ENCODE assay signal across 8 mouse cellular contexts in genomic region chr16:5050251-5051110, GRCm38 (mm10). TPM values are rescaled to one million over a fixed set of nuclear protein-coding genes. Genes with fewer than 3 reads are reported as not detected.
DNase-seq lines count a peak whose midpoint lies in the region; ATAC-seq and TF ChIP-seq lines count a peak whose summit lies in the region.

No protein-coding gene starts in this region.

- TF ChIP-seq POLR2A in cortical plate, adult 2 months (IDR thresholded peaks at IDR 0.05; ENCODE audit: extremely low read depth, insufficient read depth, low read length) = no peak
- TF ChIP-seq POLR2A in limb, embryonic 14.5 days (IDR thresholded peaks at IDR 0.05; ENCODE audit: borderline replicate concordance, extremely low read depth, insufficient read depth, insufficient read length) = no peak

- H3K9ac ChIP-seq in intestine, embryonic 16.5 days (ENCODE audit: low read depth, low read length) = peak overlapping the region; percentile 94
- peak overlapping the region; percentile 88 for H3K9ac ChIP-seq in limb, embryonic 14.5 days (ENCODE audit: low read depth, low read length, severe bottlenecking)
- peak overlapping the region; percentile 91 for H3K9ac ChIP-seq in midbrain, embryonic 15.5 days

- no peaks in the 10 kb centered on the region for H3K9me3 ChIP-seq in intestine, embryonic 16.5 days (ENCODE audit: control insufficient read depth, low read length)
- H3K9me3 ChIP-seq in limb, embryonic 14.5 days (ENCODE audit: control insufficient read depth, low read length) = no peaks in the 10 kb centered on the region
- H3K9me3 ChIP-seq in midbrain, embryonic 15.5 days = no peaks in the 10 kb centered on the region

- under 1% methylated on average over 78 of the region's 78 CpGs for WGBS in intestine, embryonic 16.5 days
- WGBS in limb, embryonic 14.5 days = under 1% methylated on average over 65 of the region's 78 CpGs
- WGBS in midbrain, embryonic 15.5 days = under 1% methylated on average over 77 of the region's 78 CpGs

- ATAC-seq in intestine, embryonic 16.5 days = peak; percentile 86
- peak; percentile 58 for ATAC-seq in limb, embryonic 14.5 days (ENCODE audit: low FRiP score, low read depth)
- ATAC-seq in midbrain, embryonic 15.5 days (replicated peaks) = peak; percentile 84

- H3K4me2 ChIP-seq in intestine, embryonic 16.5 days (ENCODE audit: low read depth, low read length) = peak overlapping the region; percentile 80
- peak overlapping the region; percentile 84 for H3K4me2 ChIP-seq in limb, embryonic 14.5 days (replicated peaks; ENCODE audit: low read depth, low read length, severe bottlenecking)
- peak overlapping the region; percentile 90 for H3K4me2 ChIP-seq in midbrain, embryonic 15.5 days

- no peak for TF ChIP-seq CTCF in cortical plate, adult 2 months (IDR thresholded peaks at IDR 0.05; ENCODE audit: extremely low read depth, insufficient read depth, low read length)

- H3K36me3 ChIP-seq in intestine, embryonic 16.5 days (ENCODE audit: control insufficient read depth, insufficient read depth, low read length) = peaks cover 3% of the 10 kb centered on the region; the same call in 1 of the 2 replicates
- peaks cover 41% of the 10 kb centered on the region for H3K36me3 ChIP-seq in limb, embryonic 14.5 days (ENCODE audit: control insufficient read depth, insufficient read depth, low read length)
- peaks cover 19% of the 10 kb centered on the region for H3K36me3 ChIP-seq in midbrain, embryonic 15.5 days (replicated peaks)

- H3K4me3 ChIP-seq in cortical plate, adult 2 months (ENCODE audit: insufficient read depth, low read length) = peak overlapping the region; percentile 69
- H3K4me3 ChIP-seq in intestine, embryonic 16.5 days (ENCODE audit: low read length) = peak overlapping the region; percentile 97
- peak overlapping the region; percentile 99 for H3K4me3 ChIP-seq in limb, embryonic 14.5 days (replicated peaks; ENCODE audit: low read length)
- peak overlapping the region; percentile 94 for H3K4me3 ChIP-seq in midbrain, embryonic 15.5 days

- H3K27me3 ChIP-seq in intestine, embryonic 16.5 days (replicated peaks; ENCODE audit: control insufficient read depth, insufficient read depth, low read length) = no peaks in the 10 kb centered on the region
- H3K27me3 ChIP-seq in limb, embryonic 14.5 days (ENCODE audit: control insufficient read depth, insufficient read depth, low read length) = no peaks in the 10 kb centered on the region
- no peaks in the 10 kb centered on the region for H3K27me3 ChIP-seq in midbrain, embryonic 15.5 days (replicated peaks)

- H3K4me1 ChIP-seq in cortical plate, adult 2 months (ENCODE audit: control insufficient read depth, insufficient read depth, low read length) = peaks cover 4% of the 10 kb centered on the region; the same call in 1 of the 2 replicates
- peaks cover 11% of the 10 kb centered on the region for H3K4me1 ChIP-seq in intestine, embryonic 16.5 days (ENCODE audit: control insufficient read depth, insufficient read depth, low read length)
- H3K4me1 ChIP-seq in limb, embryonic 14.5 days (ENCODE audit: control insufficient read depth, insufficient read depth, low read length) = peaks cover 17% of the 10 kb centered on the region
- peaks cover 41% of the 10 kb centered on the region for H3K4me1 ChIP-seq in midbrain, embryonic 15.5 days

- H3K27ac ChIP-seq in cortical plate, adult 2 months (ENCODE audit: insufficient read depth, low read length) = peak overlapping the region; percentile 95
- peak overlapping the region; percentile 99 for H3K27ac ChIP-seq in intestine, embryonic 16.5 days (ENCODE audit: low read length)
- peak overlapping the region; percentile 95 for H3K27ac ChIP-seq in limb, embryonic 14.5 days (replicated peaks; ENCODE audit: low read depth, low read length)
- peak overlapping the region; percentile 96 for H3K27ac ChIP-seq in midbrain, embryonic 15.5 days

- peak; percentile 49 to 91 for DNase-seq in heart, adult 18-20 months
- DNase-seq in heart, adult 11 months = no peak
- DNase-seq in gastrocnemius, postnatal 25 days = peak; percentile 79
- peak; percentile 49 for DNase-seq in limb, embryonic 14.5 days (ENCODE audit: low spot score)
- peak; percentile 63 to 74 for DNase-seq in spleen, adult 18-20 months

RNA-seq across cellular contexts. Expression of gene Ubn1, which starts 0.6 kb away (rescaled TPM):
- 10 to 100 TPM; 21.3 to 23.2 TPM for total RNA-seq in heart, adult 18-20 months (2021)
- 30.3 and 30.4 TPM in 2 replicates for polyA plus RNA-seq in cortical plate, adult 2 months (2012; rRNA removed)
- total RNA-seq in gastrocnemius, postnatal 25 days (2021) = 10 to 100 TPM; 21.5 to 23.4 TPM
- polyA plus RNA-seq in intestine, embryonic 16.5 days (2015; fragmentation: Nextera tagmentation; extraction: Ambion mirVana) = 11.1 and 12.4 TPM in 2 replicates
- polyA plus RNA-seq in limb, embryonic 14.5 days (2012; rRNA removed) = 37.9 and 46.9 TPM in 2 replicates
- 25.7 and 29.0 TPM in 2 replicates for polyA plus RNA-seq in limb, embryonic 14.5 days (2014; fragmentation: Nextera tagmentation; extraction: Ambion mirVana)
- 15.1 and 16.0 TPM in 2 replicates for polyA plus RNA-seq in midbrain, embryonic 15.5 days (2015; fragmentation: Nextera tagmentation; extraction: Ambion mirVana)

RNA-seq across cellular contexts. Expression of gene Glyr1, which starts 0.8 kb away (rescaled TPM):
- total RNA-seq in heart, adult 18-20 months (2021) = 10 to 100 TPM; 40.6 to 43.3 TPM
- polyA plus RNA-seq in cortical plate, adult 2 months (2012; rRNA removed) = 146 and 157 TPM in 2 replicates
- total RNA-seq in gastrocnemius, postnatal 25 days (2021) = 10 to 100 TPM; 31.2 to 31.8 TPM
- polyA plus RNA-seq in intestine, embryonic 16.5 days (2015; fragmentation: Nextera tagmentation; extraction: Ambion mirVana) = 139 and 140 TPM in 2 replicates
- polyA plus RNA-seq in limb, embryonic 14.5 days (2012; rRNA removed) = 121 and 127 TPM in 2 replicates
- polyA plus RNA-seq in limb, embryonic 14.5 days (2014; fragmentation: Nextera tagmentation; extraction: Ambion mirVana) = 87.9 and 102 TPM in 2 replicates
- 201 and 207 TPM in 2 replicates for polyA plus RNA-seq in midbrain, embryonic 15.5 days (2015; fragmentation: Nextera tagmentation; extraction: Ambion mirVana)

RNA-seq across cellular contexts. Expression of gene Rogdi, which starts 37.1 kb away (rescaled TPM):
- total RNA-seq in heart, adult 18-20 months (2021) = 10 to 100 TPM; 14.0 to 18.8 TPM
- 300 and 341 TPM in 2 replicates for polyA plus RNA-seq in cortical plate, adult 2 months (2012; rRNA removed)
- total RNA-seq in gastrocnemius, postnatal 25 days (2021) = 1 to 10 TPM; 7.8 to 9.3 TPM
- polyA plus RNA-seq in intestine, embryonic 16.5 days (2015; fragmentation: Nextera tagmentation; extraction: Ambion mirVana) = 51.6 TPM in 2 replicates
- 64.5 and 81.5 TPM in 2 replicates for polyA plus RNA-seq in limb, embryonic 14.5 days (2012; rRNA removed)
- polyA plus RNA-seq in limb, embryonic 14.5 days (2014; fragmentation: Nextera tagmentation; extraction: Ambion mirVana) = 50.1 and 56.7 TPM in 2 replicates
- polyA plus RNA-seq in midbrain, embryonic 15.5 days (2015; fragmentation: Nextera tagmentation; extraction: Ambion mirVana) = 157 TPM in 2 replicates

RNA-seq across cellular contexts. Expression of gene Smim22, which starts 43.4 kb away (rescaled TPM):
- total RNA-seq in heart, adult 18-20 months (2021) = not detected
- polyA plus RNA-seq in cortical plate, adult 2 months (2012; rRNA removed) = 3.1 TPM in 1 of 2 replicates, not detected in the other
- total RNA-seq in gastrocnemius, postnatal 25 days (2021) = not detected
- 133 and 146 TPM in 2 replicates for polyA plus RNA-seq in intestine, embryonic 16.5 days (2015; fragmentation: Nextera tagmentation; extraction: Ambion mirVana)
- polyA plus RNA-seq in limb, embryonic 14.5 days (2012; rRNA removed) = 2.9 and 3.5 TPM in 2 replicates
- polyA plus RNA-seq in limb, embryonic 14.5 days (2014; fragmentation: Nextera tagmentation; extraction: Ambion mirVana) = 4.2 and 4.5 TPM in 2 replicates
- 1.6 and 2.0 TPM in 2 replicates for polyA plus RNA-seq in midbrain, embryonic 15.5 days (2015; fragmentation: Nextera tagmentation; extraction: Ambion mirVana)

RNA-seq across cellular contexts. Expression of gene Sept12, which starts 52.8 kb away (rescaled TPM):
- not detected for total RNA-seq in heart, adult 18-20 months (2021)
- not detected in 2 replicates for polyA plus RNA-seq in cortical plate, adult 2 months (2012; rRNA removed)
- not detected for total RNA-seq in gastrocnemius, postnatal 25 days (2021)
- 0.11 TPM in 1 of 2 replicates, not detected in the other for polyA plus RNA-seq in intestine, embryonic 16.5 days (2015; fragmentation: Nextera tagmentation; extraction: Ambion mirVana)
- polyA plus RNA-seq in limb, embryonic 14.5 days (2012; rRNA removed) = 0.04 and 0.05 TPM in 2 replicates
- not detected in 2 replicates for polyA plus RNA-seq in limb, embryonic 14.5 days (2014; fragmentation: Nextera tagmentation; extraction: Ambion mirVana)
- polyA plus RNA-seq in midbrain, embryonic 15.5 days (2015; fragmentation: Nextera tagmentation; extraction: Ambion mirVana) = not detected in 2 replicates
